Mouse (Mus musculus) ES-Bruce4 (cell line): ENCODE measurements around the gene Spata1.

Experiments
- CTCF ChIP-seq: IDR thresholded peaks from one replicate; pipeline ENCODE4 v1.8.1; 2011; ENCODE audit warnings: low read depth, low read length
- POLR2A ChIP-seq: IDR thresholded peaks from one replicate; pipeline ENCODE4 v1.8.1; 2011; ENCODE audit warnings: low read length; ENCODE audit not compliant: insufficient read depth

DNA sequence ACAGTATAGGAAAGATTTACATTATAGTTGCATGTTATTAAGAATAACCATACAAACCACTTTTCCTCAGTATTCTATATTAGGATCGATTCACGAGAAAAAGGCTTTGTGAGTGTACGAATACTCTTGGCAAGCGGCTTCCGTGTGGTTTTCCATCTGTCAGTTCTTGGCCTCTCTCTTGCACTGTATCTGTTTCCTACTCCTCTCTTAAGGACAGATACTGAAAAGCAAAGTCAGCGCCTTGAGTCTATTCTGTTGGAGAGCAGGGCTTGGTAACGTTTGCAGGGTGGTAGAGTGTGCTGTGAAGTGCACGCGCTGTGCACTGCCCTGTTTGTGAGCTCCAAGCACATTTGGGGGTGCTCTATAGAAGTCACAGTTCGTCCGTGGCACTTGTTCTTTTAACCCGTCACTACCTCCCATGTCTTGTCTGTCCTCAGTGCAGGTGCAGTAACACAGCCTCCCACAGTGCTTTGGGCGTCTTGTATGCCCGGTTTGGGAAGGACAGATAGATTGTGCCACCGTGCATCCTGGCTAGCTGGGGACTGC lies 79.5 kb downstream of the Spata1 start:
- no peak for TF ChIP-seq CTCF
- TF ChIP-seq POLR2A = no peak
